21 mouse cellular contexts compared by ENCODE assay signal in genomic region chr3:52100306-52100705, GRCm38 (mm10). TPM values are rescaled to one million over a fixed set of nuclear protein-coding genes. Genes with fewer than 3 reads are reported as not detected.
DNase-seq lines count a peak whose midpoint lies in the region; ATAC-seq lines count a peak whose summit lies in the region.
"Had no signal": no experiment of that assay in that cellular context is flagged by ENCODE, and none has a peak within 500 bp of the region (broad histone marks: within the 10 kb centered on the region; RNA-seq: fewer than 3 reads in every experiment).

No protein-coding gene starts in this region.

- H3K27ac ChIP-seq in midbrain, embryonic 11.5 days (ENCODE audit: low read depth, low read length) = no peak overlapping the region
- no peak overlapping the region for H3K27ac ChIP-seq in midbrain, embryonic 10.5 days (replicated peaks)
- peak overlapping the region; percentile 100 for H3K27ac ChIP-seq in midbrain, embryonic 13.5 days
- H3K27ac ChIP-seq in neural tube, embryonic 15.5 days (replicated peaks) = peak overlapping the region; percentile 100; the same call in 1 of the 2 replicates
- H3K27ac ChIP-seq: limb, embryonic 15.5 days; liver, embryonic 15.5 days; macrophage had no signal

- no peaks in the 10 kb centered on the region for H3K27me3 ChIP-seq in midbrain, embryonic 11.5 days (ENCODE audit: control insufficient read depth, insufficient read depth, low read length)
- H3K27me3 ChIP-seq in midbrain, embryonic 10.5 days (ENCODE audit: low read depth, poor library complexity, severe bottlenecking) = no peaks in the 10 kb centered on the region
- no peaks in the 10 kb centered on the region for H3K27me3 ChIP-seq in midbrain, embryonic 13.5 days
- no peaks in the 10 kb centered on the region for H3K27me3 ChIP-seq in neural tube, embryonic 15.5 days (replicated peaks)
- H3K27me3 ChIP-seq: forebrain, embryonic 12.5 days; limb, embryonic 15.5 days; stomach, embryonic 15.5 days had no signal

- no peak overlapping the region for H3K4me2 ChIP-seq in midbrain, embryonic 11.5 days
- H3K4me2 ChIP-seq in midbrain, embryonic 13.5 days (replicated peaks) = peak overlapping the region; percentile 83; the same call in 1 of the 2 replicates
- H3K4me2 ChIP-seq in neural tube, embryonic 15.5 days = peak overlapping the region; percentile 88; the same call in 1 of the 2 replicates
- H3K4me2 ChIP-seq: liver, embryonic 15.5 days had no signal

- H3K4me1 ChIP-seq in midbrain, embryonic 11.5 days (ENCODE audit: control insufficient read depth, insufficient read depth, low read length) = peaks cover 6% of the 10 kb centered on the region; the same call in 1 of the 2 replicates
- H3K4me1 ChIP-seq in midbrain, embryonic 10.5 days = peaks cover 36% of the 10 kb centered on the region
- H3K4me1 ChIP-seq in midbrain, embryonic 13.5 days (replicated peaks) = peaks cover 16% of the 10 kb centered on the region
- H3K4me1 ChIP-seq in neural tube, embryonic 15.5 days = peaks cover 13% of the 10 kb centered on the region

- H3K4me3 ChIP-seq in midbrain, embryonic 11.5 days (ENCODE audit: low read depth, low read length) = no peak overlapping the region
- H3K4me3 ChIP-seq in midbrain, embryonic 10.5 days = no peak overlapping the region
- H3K4me3 ChIP-seq in midbrain, embryonic 13.5 days (replicated peaks) = no peak overlapping the region
- no peak overlapping the region for H3K4me3 ChIP-seq in neural tube, embryonic 15.5 days (replicated peaks)
- H3K4me3 ChIP-seq: forebrain, embryonic 12.5 days; limb, embryonic 15.5 days; liver, embryonic 15.5 days had no signal

- peak; percentile 27 to 40 for DNase-seq in cerebellum, postnatal 25 days
- DNase-seq in cerebellum, adult 11 months = no peak
- peak; percentile 75 for DNase-seq in midbrain, embryonic 11.5 days (ENCODE audit: low spot score, missing footprints)
- no peak for DNase-seq in midbrain, embryonic 10.5 days (ENCODE audit: low spot score)
- no peak for DNase-seq in embryo, embryonic 10 days (ENCODE audit: low spot score)
- DNase-seq in layer of hippocampus, postnatal 36 days = no peak
- DNase-seq: adrenal gland, postnatal 36 days; B cell, adult 2 months; gastrocnemius, postnatal 25 days; kidney, adult 11 months; kidney, postnatal 10 days; right cerebral cortex, postnatal 25 days; thymus, adult 18-20 months; thymus, postnatal 4 days had no signal

- no peaks in the 10 kb centered on the region for H3K36me3 ChIP-seq in midbrain, embryonic 11.5 days (ENCODE audit: control insufficient read depth, insufficient read depth, low read length)
- peaks cover 18% of the 10 kb centered on the region for H3K36me3 ChIP-seq in midbrain, embryonic 10.5 days
- H3K36me3 ChIP-seq in midbrain, embryonic 13.5 days = no peaks in the 10 kb centered on the region
- no peaks in the 10 kb centered on the region for H3K36me3 ChIP-seq in neural tube, embryonic 15.5 days
- H3K36me3 ChIP-seq: limb, embryonic 15.5 days; liver, embryonic 15.5 days; stomach, embryonic 15.5 days had no signal

- WGBS in midbrain, embryonic 11.5 days = 84% methylated on average over 4 of the region's 4 CpGs
- WGBS in midbrain, embryonic 10.5 days = 83% methylated on average over 4 of the region's 4 CpGs
- 74% methylated on average over 4 of the region's 4 CpGs for WGBS in midbrain, embryonic 13.5 days
- WGBS in neural tube, embryonic 15.5 days = 39% methylated on average over 4 of the region's 4 CpGs

- no peak for ATAC-seq in midbrain, embryonic 11.5 days (ENCODE audit: low FRiP score)
- no peak for ATAC-seq in midbrain, embryonic 13.5 days
- ATAC-seq in neural tube, embryonic 15.5 days (ENCODE audit: low FRiP score) = no peak

- H3K9me3 ChIP-seq in midbrain, embryonic 11.5 days (ENCODE audit: control insufficient read depth, low read length) = no peaks in the 10 kb centered on the region
- 0 out of 2 replicates have a peak, but pooled peaks cover 6% of the 10 kb centered on the region for H3K9me3 ChIP-seq in midbrain, embryonic 10.5 days (replicated peaks)
- no peaks in the 10 kb centered on the region for H3K9me3 ChIP-seq in midbrain, embryonic 13.5 days
- no peaks in the 10 kb centered on the region for H3K9me3 ChIP-seq in neural tube, embryonic 15.5 days (replicated peaks)
- H3K9me3 ChIP-seq: forebrain, embryonic 12.5 days; limb, embryonic 15.5 days; liver, embryonic 15.5 days; stomach, embryonic 15.5 days had no signal

- no peak overlapping the region for H3K9ac ChIP-seq in midbrain, embryonic 11.5 days (ENCODE audit: low read length)
- no peak overlapping the region for H3K9ac ChIP-seq in midbrain, embryonic 13.5 days (replicated peaks)
- H3K9ac ChIP-seq in neural tube, embryonic 15.5 days (replicated peaks) = no peak overlapping the region
- H3K9ac ChIP-seq: forebrain, embryonic 12.5 days; limb, embryonic 15.5 days; liver, embryonic 15.5 days; stomach, embryonic 15.5 days had no signal

RNA-seq across cellular contexts. Expression of gene Maml3, which starts 4.6 kb away (rescaled TPM):
- 5.3 and 6.1 TPM in 2 replicates for polyA plus RNA-seq in midbrain, embryonic 11.5 days (2014; fragmentation: Nextera tagmentation; extraction: Ambion mirVana)
- 5.4 and 6.8 TPM in 2 replicates for polyA plus RNA-seq in midbrain, embryonic 10.5 days (2016; fragmentation: Nextera tagmentation; extraction: Ambion mirVana)
- polyA plus RNA-seq in midbrain, embryonic 13.5 days (2015; fragmentation: Nextera tagmentation; extraction: Ambion mirVana) = 8.3 and 8.6 TPM in 2 replicates
- polyA plus RNA-seq in neural tube, embryonic 15.5 days (2015; fragmentation: Nextera tagmentation; extraction: Ambion mirVana) = 7.6 and 8.3 TPM in 2 replicates
- 1 to 10 TPM; 8.3 to 9.8 TPM for total RNA-seq in layer of hippocampus, postnatal 36 days (2021)

Comparison
In these comparisons a context has a peak if more than half of its experiments do, and no peak if none do; other contexts are left out.
1. DNase-seq: peak in cerebellum, postnatal 25 days (2 of 2) and midbrain, embryonic 11.5 days (single experiment); none in cerebellum, adult 11 months (single experiment), midbrain, embryonic 10.5 days (single experiment), embryo, embryonic 10 days (single experiment) and layer of hippocampus, postnatal 36 days (0 of 2).
2. H3K27ac ChIP-seq: peak in midbrain, embryonic 13.5 days (single experiment) and neural tube, embryonic 15.5 days (single experiment); none in midbrain, embryonic 11.5 days (single experiment) and midbrain, embryonic 10.5 days (single experiment).